Mouse (Mus musculus) ovary, adult 2 months (tissue): ENCODE data around the gene Plcb3. TPM values are rescaled to one million over a fixed set of nuclear protein-coding genes. Genes with fewer than 3 reads are reported as not detected.

ENCODE experiments used
- polyA plus RNA-seq: library from polyadenylated mRNA; depleted of rRNA; stranded (reverse); fragments of >200 nt; gene quantifications from 2 replicates; pipeline ENCODE4 v1.2.3, GENCODE M21; 2012; rRNA removed

Plcb3 gene
- 124 and 128 TPM in 2 replicates for polyA plus RNA-seq

DNA sequence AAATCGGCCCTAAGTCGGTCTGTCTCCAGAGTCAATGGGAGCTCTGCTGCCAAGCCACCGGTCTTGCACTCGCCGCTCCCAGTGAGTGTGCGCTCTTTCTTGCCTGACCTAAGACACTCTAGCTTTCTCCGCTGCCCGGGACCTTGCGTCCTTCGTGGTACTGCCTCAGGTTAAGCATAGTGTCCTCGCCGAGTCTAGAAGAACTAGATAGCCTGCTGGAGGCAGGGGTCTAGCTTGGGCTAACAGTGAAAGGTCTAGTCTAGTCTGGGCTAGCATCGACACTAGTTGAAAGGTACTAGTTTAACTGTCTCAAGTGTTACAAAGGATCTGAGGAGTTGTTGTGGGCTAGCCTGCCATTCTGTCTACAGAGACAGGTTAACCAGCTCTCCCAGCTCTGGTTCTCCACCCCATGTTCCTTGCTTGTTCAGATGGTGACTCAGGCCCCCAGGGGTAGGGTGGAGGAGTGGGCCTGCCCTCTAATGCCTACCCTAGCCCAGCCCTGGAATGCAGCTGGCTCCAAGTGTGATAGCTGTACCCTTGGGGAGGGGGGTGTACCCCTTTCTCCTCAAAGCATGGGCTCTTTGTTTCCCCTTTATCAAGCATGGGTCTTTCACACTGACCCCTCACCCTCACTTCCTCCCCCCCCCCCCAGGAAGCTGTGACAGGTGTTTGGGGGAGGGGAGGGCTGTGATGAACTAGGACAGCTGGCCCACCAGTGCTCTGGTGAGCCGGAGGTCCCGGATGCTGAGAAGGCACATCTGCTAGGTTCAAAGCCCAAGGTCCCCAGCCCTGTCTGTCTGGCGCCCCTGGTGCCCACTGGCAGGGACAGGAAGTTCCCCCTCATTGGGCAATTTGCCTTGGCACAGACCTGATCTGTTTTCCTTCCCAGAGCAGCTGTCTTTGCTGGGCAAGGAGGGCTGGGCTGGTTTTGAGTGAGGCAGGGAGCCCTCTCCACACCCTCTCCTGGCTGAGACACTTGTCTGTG, at the start of gene Plcb3:
Plcb3 (minus strand) TSS at position 934 of the 985 bp plus-strand sequence.

DNA sequence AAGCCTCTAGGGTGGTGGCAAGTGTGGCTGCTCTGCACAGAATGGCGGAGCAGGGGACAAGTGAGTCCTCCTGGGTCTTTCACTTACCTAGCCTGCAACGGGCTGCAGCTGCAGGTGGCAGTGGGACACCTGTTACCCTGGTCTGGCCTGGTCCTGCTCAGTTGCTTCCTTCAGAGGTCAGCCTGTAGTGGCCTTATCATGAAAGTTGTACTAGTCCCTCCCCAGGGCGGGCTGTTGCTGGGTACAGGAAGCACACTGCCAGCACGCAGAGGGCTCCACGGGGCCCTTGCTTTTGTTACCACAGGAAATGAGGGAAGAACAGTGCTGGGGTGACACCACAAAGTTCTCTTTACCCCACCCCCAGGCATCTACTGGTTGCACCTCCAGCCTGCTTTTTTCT, 42.9 kb upstream of the Plcb3 start, which contains the start of gene Fermt3:
Fermt3 (minus strand) TSS at position 279 of the 400 bp plus-strand sequence.

DNA sequence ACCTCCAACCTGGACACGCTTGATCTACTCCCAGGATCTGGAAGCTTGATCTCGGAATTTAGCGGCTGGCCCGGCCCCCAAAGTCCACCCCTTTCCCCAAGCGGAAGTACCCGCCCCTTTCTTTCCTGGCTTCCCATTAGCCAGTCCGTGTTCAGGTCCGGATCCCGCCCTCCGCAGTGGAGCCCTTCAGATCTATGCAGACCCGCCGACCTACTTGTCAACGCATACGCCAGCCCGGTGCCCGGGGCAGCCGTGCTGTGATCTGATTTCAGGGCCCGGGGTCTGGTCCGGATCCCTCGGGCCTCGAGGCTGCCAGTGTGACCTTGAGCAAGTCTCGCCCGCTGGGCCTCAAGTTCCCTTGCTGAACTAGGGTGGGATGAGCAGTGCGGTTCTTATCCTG, 19.7 kb upstream of the Plcb3 start, which contains the start of the genes Nudt22 and Trpt1:
Nudt22 (minus strand) TSS at position 112 of the 400 bp plus-strand sequence.
Trpt1 (plus strand) TSS at position 126 of the 400 bp plus-strand sequence.

DNA sequence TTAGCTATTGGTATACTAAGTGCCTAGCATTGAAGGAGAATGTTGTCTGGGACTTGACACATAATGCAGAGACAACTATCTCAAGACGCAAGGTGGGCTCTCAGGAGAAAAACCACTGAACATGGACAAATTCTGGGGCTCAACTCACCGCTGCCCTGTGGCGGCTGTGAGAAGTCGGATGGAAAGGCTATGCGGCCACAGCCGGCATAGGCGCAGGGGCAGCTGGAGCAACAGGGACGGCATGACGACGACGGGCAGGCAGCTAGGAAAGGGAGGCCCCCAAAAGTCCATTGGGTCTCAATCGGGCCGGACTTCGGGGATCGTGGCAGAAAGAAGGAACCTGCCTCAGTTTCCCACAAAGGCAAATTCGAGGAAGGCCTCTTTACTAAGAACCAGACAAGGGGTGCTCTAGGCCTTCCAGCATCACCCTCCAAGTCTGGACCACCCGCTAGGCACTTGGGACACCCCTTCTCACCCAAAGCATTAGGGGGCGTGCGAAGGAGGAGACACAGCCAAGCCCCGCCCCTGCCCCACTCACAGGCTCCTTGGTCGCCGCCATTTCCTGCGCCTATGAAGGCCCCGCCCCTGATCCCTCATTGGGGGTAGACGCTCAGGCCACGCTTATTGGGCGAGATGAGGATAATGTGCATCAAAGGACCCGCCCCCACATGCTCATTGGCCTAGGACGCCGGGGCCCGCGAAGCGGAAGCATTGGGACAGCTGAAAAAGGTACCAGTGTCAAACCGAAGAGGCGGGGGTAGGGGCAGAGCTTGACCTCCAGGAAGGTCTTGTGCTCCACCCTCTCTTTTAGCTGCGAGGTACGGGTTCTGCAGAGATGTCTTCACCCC, 16.0 kb upstream of the Plcb3 start, which contains the start of gene Dnajc4:
Dnajc4 (minus strand) TSS at position 562 of the 848 bp plus-strand sequence.

GRCm38 (mm10) chr19:6987061-6987903, 11.0 kb upstream of the Plcb3 start, which contains the start of gene Vegfb:
Vegfb (minus strand) TSS chr19:6987651.

GRCm38 (mm10) chr19:6980381-6981093, 4.3 kb upstream of the Plcb3 start, which contains the start of gene Fkbp2:
Fkbp2 (minus strand) TSS chr19:6980501.

DNA sequence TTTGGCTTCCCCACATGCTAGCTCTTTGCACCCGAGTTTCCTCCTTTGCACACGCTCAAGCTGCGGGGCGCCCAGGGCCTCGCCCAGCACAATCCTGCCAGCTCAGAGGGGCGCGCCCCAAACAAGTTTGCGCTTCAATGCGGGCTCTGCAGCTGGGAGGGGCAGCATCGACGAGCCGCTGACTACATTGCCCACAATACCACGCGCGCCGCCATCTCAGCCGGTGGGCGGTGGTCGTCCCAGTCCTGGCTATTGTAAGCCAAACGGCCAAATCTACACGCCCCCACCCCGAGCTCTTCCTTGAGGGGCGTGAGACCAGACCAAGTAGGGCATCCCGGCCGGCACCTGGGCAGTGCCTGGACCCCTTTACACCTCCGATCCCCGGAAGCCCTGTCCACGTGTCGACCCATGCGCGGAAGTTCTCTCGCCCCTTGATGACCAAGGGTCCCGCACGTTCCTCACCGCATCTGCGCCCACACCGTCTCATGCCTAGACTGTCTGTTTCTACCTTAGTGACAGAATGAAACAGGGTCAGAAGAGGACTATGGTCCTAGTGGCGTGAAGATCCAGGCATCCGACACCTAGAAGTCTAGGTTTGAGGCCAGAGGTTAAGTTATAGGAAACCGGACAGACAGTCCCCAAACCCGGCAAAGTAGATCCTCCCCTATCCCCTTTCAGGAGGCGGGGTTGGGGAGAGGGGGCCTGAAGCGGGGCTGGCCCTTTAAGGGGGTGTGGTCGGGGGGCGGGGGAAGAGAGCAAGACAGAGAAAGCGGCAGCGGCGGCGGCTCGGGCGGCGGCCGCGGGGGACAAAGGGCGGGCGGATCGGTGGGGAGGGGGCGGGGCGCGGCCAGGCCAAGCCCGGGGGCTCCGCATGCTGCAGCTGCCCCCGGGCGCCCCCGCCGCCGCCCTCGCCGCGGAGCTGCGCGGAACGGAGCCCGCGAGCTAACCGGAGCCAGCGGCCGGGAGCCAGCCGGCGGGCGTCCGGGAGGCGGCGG, 1.8 kb downstream of the Plcb3 start, which contains the start of gene Ppp1r14b:
Ppp1r14b (plus strand) TSS at position 758 of the 995 bp plus-strand sequence.

GRCm38 (mm10) chr19:6942249-6942691, 34.0 kb downstream of the Plcb3 start, which contains the start of gene Gpr137:
Gpr137 (minus strand) TSS chr19:6942480.

GRCm38 (mm10) chr19:6941372-6942248, 34.7 kb downstream of the Plcb3 start, which contains the start of gene Bad:
Bad (plus strand) TSS chr19:6941861.

DNA sequence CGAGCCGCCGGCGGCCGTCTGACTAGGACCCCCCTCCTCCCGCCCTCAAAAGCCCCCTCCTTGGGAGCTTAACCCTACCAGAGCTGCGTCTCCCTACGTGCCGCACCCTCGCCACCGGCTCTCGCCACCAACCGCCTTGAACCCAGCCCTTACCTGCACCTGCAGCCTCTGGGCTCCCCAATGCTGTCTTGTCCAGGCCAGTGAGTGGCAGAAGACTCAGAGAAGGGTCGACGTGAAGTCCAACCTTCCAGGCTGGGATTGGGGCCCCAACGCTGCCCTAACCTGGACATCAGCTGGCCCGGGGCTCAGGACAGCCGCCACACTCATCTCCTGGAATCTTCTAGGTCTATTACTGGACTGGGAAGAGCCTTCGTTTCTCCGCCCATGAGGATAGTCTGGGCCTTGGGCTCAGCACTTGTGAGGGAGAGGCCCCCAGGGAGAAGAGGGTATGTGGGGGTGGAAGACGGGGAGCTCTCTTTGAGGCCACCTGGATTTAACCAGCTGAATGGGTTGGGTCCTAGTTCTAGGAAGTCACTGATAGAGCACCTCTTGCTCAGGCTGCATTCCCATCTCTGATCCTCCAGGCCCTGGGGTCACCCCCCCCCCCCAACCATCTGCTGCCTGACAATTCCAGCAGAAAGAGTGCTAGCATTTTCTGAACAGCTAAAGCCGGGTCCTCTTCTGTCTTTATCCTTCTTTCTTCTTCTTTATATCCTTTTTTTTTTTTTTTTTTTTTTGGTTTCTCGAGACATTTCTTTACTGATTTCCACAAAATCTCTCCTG, 41.9 kb downstream of the Plcb3 start, which contains the start of gene Kcnk4:
Kcnk4 (minus strand) TSS at position 321 of the 783 bp plus-strand sequence.

GRCm38 (mm10) chr19:6925307-6925573, 51.0 kb downstream of the Plcb3 start, which contains the start of gene Catsperz:
Catsperz (minus strand) TSS chr19:6925380.

DNA sequence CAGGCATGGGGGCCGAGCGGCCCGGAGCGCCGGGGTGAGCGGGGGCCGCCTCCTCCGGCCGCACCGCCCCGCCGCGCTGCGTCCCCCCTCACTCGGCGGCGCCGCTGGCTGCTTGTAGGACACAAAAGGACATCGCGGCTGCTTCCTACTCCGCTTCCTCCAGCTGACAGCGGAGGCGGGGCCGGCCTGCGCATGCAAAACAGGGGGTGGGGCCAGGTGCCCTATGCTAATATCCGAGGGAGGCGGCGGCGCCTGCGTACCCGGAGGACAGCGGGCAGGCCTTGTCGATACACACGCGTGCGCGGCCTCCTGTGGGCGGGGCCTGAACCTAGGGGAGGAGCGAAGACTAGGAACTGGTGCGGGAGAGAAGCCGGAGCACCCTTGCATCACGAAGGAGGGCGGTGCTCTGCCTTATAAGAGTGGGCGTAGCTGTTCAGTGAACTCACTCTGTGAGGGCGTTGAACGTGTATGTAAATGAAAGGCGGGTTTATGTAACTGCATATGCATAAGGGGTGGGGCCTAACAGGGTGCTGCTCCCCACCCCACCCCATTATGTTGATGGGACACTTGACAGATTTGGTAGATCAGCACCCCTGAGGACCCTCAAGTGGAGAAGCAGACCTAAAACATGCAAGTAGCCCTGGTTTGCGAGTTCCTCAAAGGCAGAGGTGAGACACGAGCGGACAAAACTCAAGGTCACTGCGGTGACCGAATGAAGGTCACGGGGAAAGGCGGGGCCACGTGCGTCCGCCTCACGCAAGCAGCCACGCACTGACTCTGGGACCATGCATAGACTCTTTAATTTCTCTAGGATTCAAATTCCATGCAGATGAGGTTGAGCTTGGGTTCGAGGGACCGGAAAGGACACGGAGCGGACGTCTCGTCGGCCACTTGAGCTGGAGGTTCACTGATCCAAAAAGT, 54.4 kb downstream of the Plcb3 start, which contains the start of gene Esrra:
Esrra (minus strand) TSS at position 167 of the 921 bp plus-strand sequence.

DNA sequence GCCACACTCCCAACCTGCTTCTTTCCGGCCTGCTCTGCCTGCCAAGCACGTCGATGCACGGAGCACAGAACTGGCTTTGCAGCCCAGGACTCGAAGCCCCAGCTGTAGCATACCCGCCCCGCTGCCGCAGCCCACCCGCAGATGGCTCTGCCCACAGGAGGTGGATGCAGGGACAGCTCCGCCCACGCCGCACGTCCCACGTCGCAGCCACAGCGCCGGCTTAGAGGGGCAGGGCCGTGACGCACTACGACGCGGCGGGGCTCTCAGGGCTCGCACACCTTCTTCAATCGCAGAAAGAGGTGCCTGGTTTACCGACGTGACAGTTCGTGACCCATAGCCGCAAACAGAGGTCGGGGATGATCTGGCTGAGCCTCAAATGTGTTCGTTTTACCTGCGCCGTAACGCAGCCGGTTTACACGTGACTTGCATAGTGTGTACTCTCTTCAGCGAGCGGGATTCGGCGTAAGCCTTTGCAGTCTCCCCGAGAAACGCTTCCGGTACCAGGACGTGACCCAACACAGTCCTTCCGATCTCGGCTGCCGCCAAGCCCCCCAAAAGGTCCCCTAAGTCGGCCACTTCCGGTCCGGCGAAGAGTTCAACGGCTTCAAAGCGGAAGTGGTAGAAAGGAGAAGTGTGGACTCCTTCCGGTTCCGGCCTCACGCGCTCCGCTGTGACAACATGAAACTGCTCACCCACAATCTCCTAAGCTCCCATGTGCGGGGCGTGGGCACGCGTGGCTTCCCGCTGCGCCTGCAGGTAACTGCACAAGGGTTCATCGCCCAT, 66.6 kb downstream of the Plcb3 start, which contains the start of the genes Trmt112 and Prdx5:
Trmt112 (plus strand) TSS at position 192 of the 783 bp plus-strand sequence.
Prdx5 (minus strand) TSS at position 600 of the 783 bp plus-strand sequence.

